Mouse (Mus musculus) right cerebral cortex, postnatal 36 days (tissue): Measurements from ENCODE around the gene Poldip2.

Source experiments
- DNase-seq, 2 experiments: peaks; one replicate each; pipeline ENCODE4 v3.0.0; 2022; ENCODE audit warnings: low spot score in 2 of 2, mixed read lengths in 1 of 2

Gene Poldip2

DNA sequence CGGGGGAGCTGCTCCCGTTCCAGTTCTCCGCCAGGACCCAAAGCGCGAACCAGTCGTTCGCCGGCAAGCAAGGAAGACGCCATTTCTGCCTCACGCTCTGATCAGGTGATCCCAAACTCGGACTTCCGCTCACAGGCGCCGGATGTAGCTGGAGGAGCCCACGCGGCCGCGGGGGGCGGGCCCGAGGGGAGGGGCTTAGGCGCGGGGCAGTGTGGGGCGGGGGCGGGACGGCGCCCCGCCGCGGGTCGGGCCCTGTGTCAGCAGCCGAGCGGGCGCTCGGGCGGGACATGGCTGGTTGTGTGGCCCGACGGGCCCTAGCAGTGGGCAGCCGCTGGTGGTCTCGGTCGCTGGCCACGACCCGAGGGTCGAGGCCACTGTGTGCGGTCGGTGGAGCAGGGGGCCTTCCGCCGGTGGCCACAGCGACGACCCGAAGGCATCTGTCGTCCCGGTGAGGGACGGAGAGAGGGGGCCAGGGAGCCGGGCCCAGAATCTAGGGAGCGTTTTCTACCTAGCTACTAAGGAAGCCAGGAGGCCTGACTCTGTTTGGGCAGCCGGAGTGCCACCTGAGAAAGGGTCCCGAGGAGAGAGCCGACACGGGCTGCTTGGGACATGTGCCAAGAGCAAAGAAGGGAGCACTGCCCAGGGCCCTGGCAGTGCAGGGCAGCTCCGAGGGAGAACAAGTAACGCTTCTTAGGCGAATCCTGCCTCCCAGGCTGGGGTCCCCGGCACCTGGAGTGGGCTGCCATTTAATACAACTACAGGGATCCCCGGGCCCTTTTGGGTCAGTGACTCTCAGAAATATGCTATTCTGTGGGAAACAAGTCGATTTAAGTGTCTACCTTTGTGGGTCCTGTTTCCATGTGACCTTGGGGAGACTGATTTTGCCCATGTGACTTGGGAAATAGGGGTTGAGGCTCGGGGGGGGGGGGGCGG lies at the start of gene Poldip2, which contains the start of gene Tmem199:
Gene Poldip2, plus strand, starts transcription at position 169 of the 933 bp plus-strand sequence.
Gene Tmem199, minus strand, starts transcription at position 148 of the 933 bp plus-strand sequence.
- peak; percentile 86 to 90 for DNase-seq

GRCm38 (mm10) chr11:78462669-78463068 lies 49.3 kb upstream of the Poldip2 start:
- DNase-seq: no peak

DNA sequence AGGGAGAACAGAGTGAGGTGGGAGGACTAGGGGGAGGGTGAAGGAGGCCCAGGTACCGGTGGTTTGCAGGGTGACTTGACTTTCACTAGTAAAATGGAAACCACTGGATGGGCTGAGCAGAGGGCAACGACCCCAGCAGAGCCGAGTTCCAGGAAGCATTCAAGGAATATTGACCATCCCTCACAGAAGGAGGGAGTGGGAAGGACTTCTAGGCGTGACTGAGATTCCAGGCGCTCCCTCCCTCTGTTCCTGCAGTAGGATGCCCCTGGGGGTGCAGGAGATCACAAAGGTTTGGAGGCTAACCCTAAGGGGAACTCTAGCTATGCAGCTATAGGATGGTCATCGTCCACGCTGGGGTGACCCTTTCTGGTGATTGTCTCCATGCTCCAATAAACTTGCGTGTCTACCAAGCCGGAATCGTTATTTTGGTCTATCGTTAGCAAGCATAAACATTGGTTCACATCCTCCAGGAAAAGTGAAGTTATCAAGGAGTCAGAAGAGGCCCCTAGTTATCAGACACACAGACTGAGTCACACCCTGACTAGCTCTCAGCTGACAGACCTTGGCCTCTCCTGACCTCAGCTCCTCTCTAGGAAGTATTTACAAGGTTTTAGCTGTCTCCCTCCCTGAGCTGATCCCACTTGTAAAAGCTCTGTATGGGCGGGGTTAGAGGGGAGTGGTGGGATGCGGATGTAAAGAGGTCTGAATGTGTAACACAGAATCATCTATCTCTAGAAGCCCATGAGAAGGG lies 48.5 kb upstream of the Poldip2 start:
- DNase-seq: no peak

DNA sequence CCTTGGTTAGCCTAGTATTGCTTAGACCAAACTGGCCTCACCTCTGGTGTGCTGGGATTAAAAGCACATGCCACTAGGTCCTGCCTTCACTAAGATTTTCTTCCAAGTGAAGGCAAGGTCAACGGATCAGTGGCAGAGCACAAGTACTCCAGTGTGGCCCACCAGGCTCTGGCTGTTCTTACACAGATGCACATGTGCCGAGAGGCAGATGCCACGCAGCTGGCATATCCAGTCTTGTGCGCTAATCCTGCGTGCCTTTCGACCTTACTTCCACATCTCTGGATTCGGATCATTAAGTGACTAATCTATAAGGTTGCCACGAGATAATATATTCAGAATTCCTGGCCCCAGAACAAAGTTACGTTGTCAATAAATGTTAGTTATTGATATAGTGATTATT lies 46.9 kb upstream of the Poldip2 start:
- DNase-seq: no peak

DNA sequence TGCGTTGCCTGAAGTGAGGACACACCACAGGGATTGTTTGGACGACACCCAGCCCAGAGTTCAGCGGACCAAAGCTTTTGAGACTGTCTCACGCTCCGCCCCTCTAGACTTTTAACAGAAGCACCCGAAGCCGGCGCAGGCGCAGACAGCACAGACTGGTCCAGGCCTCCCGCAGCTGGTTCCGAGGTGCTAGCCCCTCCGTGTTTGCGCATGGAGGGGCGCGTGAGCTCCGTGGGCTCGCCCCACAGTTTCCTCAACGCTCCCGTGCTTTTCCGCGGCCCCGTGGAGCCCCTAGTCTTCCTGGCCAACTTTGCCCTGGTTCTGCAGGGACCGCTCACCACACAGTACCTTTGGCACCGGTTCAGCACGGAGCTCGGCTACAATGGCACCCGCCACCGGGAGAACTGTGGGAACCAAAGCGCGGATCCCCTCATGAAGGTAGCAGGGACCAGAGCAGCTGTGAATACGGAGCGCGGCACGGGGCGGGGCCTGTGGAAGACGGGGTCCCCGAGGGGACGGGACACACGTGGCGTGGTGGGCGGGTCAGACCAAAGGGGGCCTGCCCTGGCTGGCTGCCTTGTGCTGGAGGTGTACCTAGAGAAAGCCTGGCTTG lies 46.3 kb upstream of the Poldip2 start, which contains the start of gene Slc46a1:
Gene Slc46a1, plus strand, starts transcription at position 130 of the 613 bp plus-strand sequence.
- DNase-seq: peak; percentile 62 to 71

- DNase-seq: no peak
Measured at GRCm38 (mm10) chr11:78466242-78466912, 45.6 kb upstream of the Poldip2 start.

GRCm38 (mm10) chr11:78467515-78467914 lies 44.5 kb upstream of the Poldip2 start:
- DNase-seq: no peak

DNA sequence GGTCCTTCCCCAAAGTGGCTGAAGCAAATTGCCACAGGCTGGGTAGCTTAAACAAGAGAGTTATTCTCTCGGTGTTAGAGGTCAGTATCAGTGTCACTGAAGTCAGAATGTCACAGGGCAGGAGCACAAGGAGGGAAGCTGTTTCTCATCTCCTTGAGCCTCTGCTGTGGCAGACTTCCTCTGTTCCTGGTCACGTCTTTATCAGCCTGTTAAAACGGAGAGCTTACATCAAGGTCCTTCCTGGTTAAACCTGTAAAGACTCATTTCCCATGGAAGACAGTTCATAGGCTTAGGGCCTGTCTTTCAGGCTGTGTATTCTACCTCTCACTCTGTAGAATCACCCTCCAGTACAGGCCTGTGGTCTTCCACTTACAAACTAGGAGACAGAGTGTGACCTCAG lies 44.1 kb upstream of the Poldip2 start:
- DNase-seq: no peak

DNA sequence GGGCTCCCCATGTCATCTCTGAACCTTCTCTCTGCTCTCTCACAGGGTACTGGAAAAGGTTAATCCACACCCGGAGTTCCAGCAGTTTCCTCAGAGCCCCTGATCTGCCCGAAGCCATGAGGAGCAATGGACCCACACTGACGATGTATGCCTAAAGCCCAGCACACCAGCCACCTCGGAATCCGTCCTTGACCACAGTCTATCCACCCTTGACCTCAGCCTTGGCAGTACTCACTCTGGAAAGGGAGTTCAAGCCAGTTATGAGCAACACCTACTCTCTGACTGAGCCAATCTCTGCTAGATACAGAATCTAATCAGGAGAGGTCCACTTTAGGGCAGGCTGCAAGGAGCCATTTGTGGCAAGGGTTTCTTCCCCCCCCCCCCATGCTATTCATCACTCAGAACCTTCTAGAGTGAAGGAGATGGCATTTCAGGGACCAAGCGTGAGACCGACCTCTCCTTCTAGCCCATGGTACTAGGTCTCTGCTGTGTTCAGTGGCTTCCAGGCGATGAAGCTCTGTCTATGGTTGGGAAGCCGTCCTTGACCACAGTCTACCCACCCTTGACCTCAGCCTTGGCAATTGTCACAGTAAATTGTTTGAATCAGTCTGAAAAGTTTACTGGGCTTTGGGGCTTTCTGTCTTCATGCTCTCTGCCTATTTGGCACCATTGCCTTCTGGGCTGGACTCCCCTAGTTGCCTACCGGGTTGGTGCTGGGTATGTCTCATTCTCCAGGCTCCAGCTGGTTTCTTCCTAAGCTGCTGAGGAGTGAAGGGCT lies 40.5 kb upstream of the Poldip2 start:
- DNase-seq: no peak

DNA sequence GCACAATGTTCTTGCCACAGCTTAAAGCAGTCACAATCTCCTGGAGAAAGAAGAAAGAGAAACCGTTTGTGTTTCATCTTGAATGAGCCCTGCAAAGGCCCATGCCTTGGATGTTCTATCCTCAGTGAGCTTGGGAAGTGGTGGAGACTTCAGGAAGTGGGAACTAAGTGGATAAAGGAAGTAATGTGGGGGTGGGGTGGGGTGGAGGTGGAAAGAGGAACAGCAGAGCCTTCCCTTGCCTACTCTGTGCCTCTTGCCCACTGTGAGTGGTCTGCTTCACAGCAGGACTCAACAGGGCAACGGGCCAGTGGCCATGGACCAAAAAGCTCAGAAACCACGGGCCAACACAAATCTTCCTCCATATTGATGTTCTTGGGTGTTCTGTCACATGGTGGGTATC lies 36.7 kb upstream of the Poldip2 start:
- no peak for DNase-seq

- DNase-seq: no peak
Measured at GRCm38 (mm10) chr11:78483639-78484038, 28.4 kb upstream of the Poldip2 start.

DNA sequence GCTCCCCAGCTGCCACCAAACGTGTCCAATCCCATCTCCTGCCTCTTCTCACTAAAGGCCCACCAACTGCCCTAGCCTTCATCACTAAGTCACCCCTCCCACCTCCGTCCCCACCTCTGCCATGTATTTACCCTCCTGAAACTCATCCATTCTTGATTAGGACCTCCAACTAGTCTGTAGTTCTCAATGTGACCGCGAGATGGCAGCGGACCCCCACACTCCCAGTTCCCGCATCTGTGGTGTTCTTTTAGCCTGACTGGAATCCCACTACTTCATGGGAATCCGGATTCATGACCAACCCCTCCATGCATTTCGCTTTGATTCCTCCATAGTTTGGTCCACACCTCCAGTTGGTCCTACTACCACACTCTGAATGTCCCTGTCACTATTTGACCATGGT lies 23.8 kb upstream of the Poldip2 start:
- DNase-seq: peak; percentile 44 to 48

- peak; percentile 36 to 39 for DNase-seq
Measured at GRCm38 (mm10) chr11:78490781-78491241, 21.2 kb upstream of the Poldip2 start.

DNA sequence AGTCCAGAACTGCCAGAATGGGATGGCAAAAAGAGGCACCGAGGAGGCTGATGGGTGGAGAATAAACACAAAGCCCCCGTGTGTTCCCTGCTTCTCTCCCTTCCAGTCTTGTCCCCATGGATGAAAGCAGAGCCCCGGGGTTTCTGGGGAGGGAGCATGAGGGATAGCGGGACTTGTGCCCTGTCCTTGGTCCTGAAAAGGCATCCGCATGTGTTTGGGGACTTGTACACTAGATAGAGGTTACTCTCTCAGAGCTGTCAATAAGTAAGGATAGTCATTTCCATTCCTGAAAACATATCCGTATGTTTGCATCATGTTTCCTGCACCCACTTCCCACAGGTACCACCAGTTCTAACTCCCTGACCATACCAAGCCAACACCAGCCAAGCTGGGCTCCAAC lies 16.1 kb upstream of the Poldip2 start:
- no peak for DNase-seq

GRCm38 (mm10) chr11:78497071-78497541 lies 14.9 kb upstream of the Poldip2 start:
- DNase-seq: peak; percentile 26 to 32

GRCm38 (mm10) chr11:78497544-78498522 lies 14.2 kb upstream of the Poldip2 start, which contains the start of gene Sarm1:
Gene Sarm1 (minus strand): TSS chr11:78497754.
- DNase-seq: peak; percentile 93 to 95

DNA sequence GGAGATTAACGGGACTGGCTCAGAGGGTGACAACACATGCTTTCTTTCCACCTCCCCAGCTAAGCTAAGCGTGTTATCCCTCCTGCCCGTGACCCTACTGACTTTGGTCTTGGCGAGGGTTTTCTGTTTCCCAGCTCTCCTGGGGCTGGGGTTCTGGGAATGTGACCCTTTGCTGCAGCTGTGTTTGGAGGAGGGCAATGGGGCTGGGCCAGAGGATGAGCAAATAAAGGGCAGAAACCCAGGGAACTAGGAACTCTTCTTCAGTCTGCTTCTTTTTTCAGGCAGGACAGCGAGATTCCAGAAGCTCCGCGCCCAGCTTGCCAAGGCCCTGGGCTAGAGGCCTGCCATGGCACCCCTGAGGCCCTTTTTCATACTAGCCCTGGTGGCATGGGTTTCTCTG lies 13.0 kb upstream of the Poldip2 start, which contains the start of gene Vtn:
Gene Vtn, plus strand, starts transcription at position 88 of the 400 bp plus-strand sequence.
- DNase-seq: no peak

- no peak for DNase-seq
Measured at GRCm38 (mm10) chr11:78499543-78499942, 12.4 kb upstream of the Poldip2 start.

- no peak for DNase-seq
Measured at GRCm38 (mm10) chr11:78500623-78501202, 11.3 kb upstream of the Poldip2 start.
